Mouse (Mus musculus) c-Kit-positive CD71-positive TER-119-negative erythroid progenitor cells, embryonic 14.5 days (primary cell): ENCODE results near the gene Adgra3.

Experiments
- DNase-seq: peaks from one replicate; pipeline ENCODE4 v3.0.0-alpha.2; 2013; ENCODE audit warnings: low read depth

Gene Adgra3

GRCm38 (mm10) chr5:50058421-50059286 lies at the start of gene Adgra3:
TSS of gene Adgra3 (minus strand) at chr5:50059006.
- DNase-seq: peak; percentile 30

GRCm38 (mm10) chr5:50083441-50083840 lies 24.6 kb upstream of the Adgra3 start:
- no peak for DNase-seq

GRCm38 (mm10) chr5:50074245-50074644 lies 15.4 kb upstream of the Adgra3 start:
- DNase-seq: no peak

- DNase-seq: no peak
Observed at GRCm38 (mm10) chr5:50064236-50064635, 5.4 kb upstream of the Adgra3 start.

- no peak for DNase-seq
Observed at GRCm38 (mm10) chr5:50059586-50059985, 780 bp upstream of the Adgra3 start.

- DNase-seq: no peak
Observed at GRCm38 (mm10) chr5:50057612-50058420, 990 bp downstream of the Adgra3 start.

- no peak for DNase-seq
Observed at GRCm38 (mm10) chr5:50052456-50052855, 6.3 kb downstream of the Adgra3 start.

- DNase-seq: no peak
Observed at GRCm38 (mm10) chr5:50050668-50051425, 8.0 kb downstream of the Adgra3 start.

GRCm38 (mm10) chr5:50050037-50050436 lies 8.8 kb downstream of the Adgra3 start:
- DNase-seq: no peak

GRCm38 (mm10) chr5:50049506-50049905 lies 9.3 kb downstream of the Adgra3 start:
- DNase-seq: no peak

- DNase-seq: no peak
Observed at GRCm38 (mm10) chr5:50048960-50049359, 9.8 kb downstream of the Adgra3 start.

- no peak for DNase-seq
Observed at GRCm38 (mm10) chr5:50048271-50048851, 10.4 kb downstream of the Adgra3 start.

GRCm38 (mm10) chr5:50045180-50045579 lies 13.6 kb downstream of the Adgra3 start:
- no peak for DNase-seq

GRCm38 (mm10) chr5:50043677-50044076 lies 15.1 kb downstream of the Adgra3 start:
- DNase-seq: no peak

GRCm38 (mm10) chr5:50042274-50042943 lies 16.4 kb downstream of the Adgra3 start:
- DNase-seq: no peak

- DNase-seq: no peak
Observed at GRCm38 (mm10) chr5:50039521-50039920, 19.3 kb downstream of the Adgra3 start.

- DNase-seq: no peak
Observed at GRCm38 (mm10) chr5:50037666-50038065, 21.1 kb downstream of the Adgra3 start.

GRCm38 (mm10) chr5:50034900-50035514 lies 23.8 kb downstream of the Adgra3 start:
- no peak for DNase-seq

GRCm38 (mm10) chr5:50034231-50034630 lies 24.6 kb downstream of the Adgra3 start:
- no peak for DNase-seq

GRCm38 (mm10) chr5:50033660-50034059 lies 25.1 kb downstream of the Adgra3 start:
- DNase-seq: no peak

GRCm38 (mm10) chr5:50032332-50032731 lies 26.5 kb downstream of the Adgra3 start:
- no peak for DNase-seq
